Mouse (Mus musculus): ENCODE data around the gene Mdm2. TPM values are rescaled to one million over a fixed set of nuclear protein-coding genes. Genes with fewer than 3 reads are reported as not detected.

Mdm2 gene
- total and polyA plus RNA-seq, 3 experiments: 79.8 to 136 (median 112) TPM

- H3K27me3 ChIP-seq (replicated peaks): no peaks in the 10 kb centered on the region
- no peaks in the 10 kb centered on the region for H3K9me3 ChIP-seq (replicated peaks; ENCODE audit: low read length)
- TF ChIP-seq CTCF (conservative IDR thresholded peaks at IDR 0.05 in 1 of 2, IDR thresholded peaks at IDR 0.05 in 1 of 2; ENCODE audit: low read depth in 2 of 2, low read length in 2 of 2) (peak; percentile 24 to 48; a peak in 3 of 4 replicates), TCF12 (IDR thresholded peaks at IDR 0.05; ENCODE audit: low read depth, low read length) (no peak), UBTF (IDR thresholded peaks at IDR 0.05; ENCODE audit: low read depth, low read length) (no peak), NELFE (IDR thresholded peaks at IDR 0.05; ENCODE audit: low read depth, low read length) (no peak), ZMIZ1 (IDR thresholded peaks at IDR 0.05; ENCODE audit: low read depth, low read length) (0 out of 2 replicates have a peak, but pooled peaks have one; percentile 20), NRF1 (IDR thresholded peaks at IDR 0.05; ENCODE audit: low read depth, low read length) (no peak), MAFK (IDR thresholded peaks at IDR 0.05; ENCODE audit: insufficient replicate concordance, low read length) (no peak), USF2 (conservative IDR thresholded peaks at IDR 0.05; ENCODE audit: low read depth, low read length) (no peak), MAZ (IDR thresholded peaks at IDR 0.05; ENCODE audit: low read depth, low read length) (no peak), SMC3 (IDR thresholded peaks at IDR 0.05; ENCODE audit: low read depth, low read length) (no peak), USF1 (IDR thresholded peaks at IDR 0.05; ENCODE audit: low read depth, low read length) (no peak), JUND (conservative IDR thresholded peaks at IDR 0.05; ENCODE audit: low read depth, low read length) (no peak), KAT2A (IDR thresholded peaks at IDR 0.05; ENCODE audit: insufficient replicate concordance, low read length) (no peak), IRF4 (IDR thresholded peaks at IDR 0.05; ENCODE audit: low read depth, low read length) (no peak), RAD21 (IDR thresholded peaks at IDR 0.05; ENCODE audit: low read depth, low read length) (no peak; the same call in none of the 2 replicates), POLR2AphosphoS2 (IDR thresholded peaks at IDR 0.05; ENCODE audit: low read depth, low read length) (0 out of 2 replicates have a peak, but pooled peaks have one; percentile 43), MEF2A (IDR thresholded peaks at IDR 0.05; ENCODE audit: borderline replicate concordance, low read depth, low read length) (no peak), JUN (IDR thresholded peaks at IDR 0.05; ENCODE audit: insufficient read depth, low read depth, low read length) (no peak), ELF1 (IDR thresholded peaks at IDR 0.05; ENCODE audit: low read depth, low read length) (no peak), ZKSCAN1 (IDR thresholded peaks at IDR 0.05; ENCODE audit: borderline replicate concordance, low read depth, low read length) (no peak), MYC (IDR thresholded peaks at IDR 0.05; ENCODE audit: low read depth, low read length) (no peak)
- no peak overlapping the region for H3K9ac ChIP-seq (ENCODE audit: insufficient read depth, low read depth)
- peaks cover 4% of the 10 kb centered on the region for H3K79me2 ChIP-seq (replicated peaks; ENCODE audit: control insufficient read depth, extremely low read depth, insufficient read depth, poor library complexity, severe bottlenecking)
- no peak overlapping the region for H3K4me3 ChIP-seq (replicated peaks in 1 of 3; ENCODE audit: low read depth in 2 of 3, low read length in 2 of 3, poor library complexity in 1 of 3)
- H3K4me2 ChIP-seq (ENCODE audit: insufficient read depth, low read depth, poor library complexity, severe bottlenecking): no peak overlapping the region
- H3K4me1 ChIP-seq (ENCODE audit: control insufficient read depth in 1 of 2, insufficient read depth in 2 of 2): no peaks in the 10 kb centered on the region
- dilution Hi-C loops (cut with MboI; ENCODE audit: extremely low pct_ligation_motif_present, extremely low pct_unique_long_range_greater_than_20kb, low sequenced_read_pairs): no loop called here
- no peak overlapping the region for H3K27ac ChIP-seq (ENCODE audit: insufficient read depth, low read depth)
- H3K36me3 ChIP-seq (replicated peaks in 1 of 2; ENCODE audit: control insufficient read depth in 1 of 2, insufficient read depth in 1 of 2, low read length in 1 of 2): peaks cover 35 to 50% of the 10 kb centered on the region in 2 experiments
- in situ Hi-C loops (cut with MboI; ENCODE audit: low pct_ligation_motif_present, low pct_unique_long_range_greater_than_20kb, low sequenced_read_pairs): no loop called here
- DNase-seq (ENCODE audit: extremely low read depth): peak; percentile 60
These were observed 22.1 kb downstream of the Mdm2 start for GRCm38 (mm10) chr10:117688204-117689151.
